Mouse (Mus musculus) E14TG2a.4 (cell line): ENCODE data around the gene Uox.

Source experiments
- CTCF ChIP-seq: conservative IDR thresholded peaks from 2 replicates; pipeline ENCODE4 v1.5.1; 2014; ENCODE audit warnings: low read length
- NANOG ChIP-seq: IDR thresholded peaks from 2 replicates; pipeline ENCODE4 v1.6.1; 2014; ENCODE audit warnings: borderline replicate concordance, low read length, mixed read lengths

DNA sequence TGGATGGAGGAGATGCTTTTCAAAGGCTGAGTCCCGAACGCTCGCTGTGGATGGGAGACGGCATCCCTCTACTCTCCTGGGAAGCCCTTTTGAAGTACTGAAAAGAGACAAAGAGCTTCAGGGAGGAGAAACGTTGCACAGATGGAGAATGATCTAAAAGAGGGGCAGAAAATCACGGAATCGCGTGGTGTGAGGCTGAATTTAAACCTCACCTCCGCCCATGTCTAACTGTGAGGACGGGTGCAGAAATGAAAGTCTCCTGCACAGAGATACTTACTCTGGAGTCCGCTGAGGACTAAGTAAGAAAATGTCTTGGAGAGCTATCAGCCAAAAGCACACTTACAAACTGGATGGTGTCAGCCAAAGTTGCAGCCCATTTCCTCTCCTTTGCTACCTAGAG is 51.7 kb downstream of the Uox start:
- TF ChIP-seq CTCF = no peak
- TF ChIP-seq NANOG = no peak
